Mouse (Mus musculus) CH12.LX (cell line): ENCODE results near the gene Fastkd5.

Source experiments
- CTCF ChIP-seq, 2 experiments: IDR thresholded peaks in 1 of 2; conservative IDR thresholded peaks in 1 of 2; 2 replicates each; pipeline ENCODE4 v1.5.1; 2011 to 2012; ENCODE audit warnings: low read depth in 2 of 2, low read length in 2 of 2, improper control_type of control experiment in 1 of 2, inconsistent platforms in 1 of 2, mild to moderate bottlenecking in 1 of 2, moderate library complexity in 1 of 2
- ELF1 ChIP-seq: IDR thresholded peaks from 2 replicates; pipeline ENCODE4 v1.6.1; 2014; ENCODE audit warnings: low read depth, mild to moderate bottlenecking, inconsistent platforms, low read length, improper control_type of control experiment
- EP300 ChIP-seq: IDR thresholded peaks from 2 replicates; pipeline ENCODE4 v1.6.1; 2011; ENCODE audit warnings: low read length, improper control_type of control experiment
- MAFK ChIP-seq: IDR thresholded peaks from 2 replicates; pipeline ENCODE4 v1.6.1; 2011; ENCODE audit warnings: low read length, improper control_type of control experiment; ENCODE audit not compliant: insufficient replicate concordance
- MAX ChIP-seq: IDR thresholded peaks from 2 replicates; pipeline ENCODE4 v1.6.1; 2011; ENCODE audit warnings: low read length, improper control_type of control experiment
- POLR2A ChIP-seq: IDR thresholded peaks from 2 replicates; pipeline ENCODE4 v1.6.1; 2011; ENCODE audit warnings: low read depth, mild to moderate bottlenecking, improper control_type of control experiment, low read length
- RAD21 ChIP-seq: IDR thresholded peaks from 2 replicates; pipeline ENCODE4 v1.6.1; 2011; ENCODE audit warnings: low read depth, mild to moderate bottlenecking, low read length, improper control_type of control experiment, moderate library complexity
- TBP ChIP-seq: conservative IDR thresholded peaks from 2 replicates; pipeline ENCODE4 v1.6.1; 2011; ENCODE audit warnings: low read depth, low read length, improper control_type of control experiment
- USF1 ChIP-seq: IDR thresholded peaks from 2 replicates; pipeline ENCODE4 v1.6.1; 2014; ENCODE audit warnings: low read depth, mild to moderate bottlenecking, inconsistent platforms, low read length, improper control_type of control experiment
- ZKSCAN1 ChIP-seq: IDR thresholded peaks from 2 replicates; pipeline ENCODE4 v1.6.1; 2012; ENCODE audit warnings: low read depth, inconsistent platforms, low read length, improper control_type of control experiment, borderline replicate concordance

GRCm38 (mm10) chr2:130632887-130633675 lies 3.3 kb upstream of the Fastkd5 start:
- TF ChIP-seq CTCF (conservative IDR thresholded peaks at IDR 0.05 in 1 of 2, IDR thresholded peaks at IDR 0.05 in 1 of 2; ENCODE audit: low read depth in 2 of 2, low read length in 2 of 2) (no peak), ELF1 (no peak), TBP (no peak), EP300 (no peak), RAD21 (no peak), MAFK (no peak), MAX (no peak), ZKSCAN1 (no peak), USF1 (no peak), POLR2A (no peak)
